Mouse (Mus musculus): Measurements from ENCODE around the gene Hdgfl3.

The Hdgfl3 gene

GRCm38 (mm10) chr7:81904094-81904493 lies 30.2 kb downstream of the Hdgfl3 start:
- no peak for DNase-seq (ENCODE audit: extremely low spot score, low spot score)

- no peak for DNase-seq (ENCODE audit: extremely low spot score, low spot score)
Observed at GRCm38 (mm10) chr7:81899361-81899760, 34.9 kb downstream of the Hdgfl3 start.

GRCm38 (mm10) chr7:81885128-81885527 lies 49.1 kb downstream of the Hdgfl3 start:
- DNase-seq (ENCODE audit: extremely low spot score, low spot score) = no peak

GRCm38 (mm10) chr7:81881600-81881999 lies 52.7 kb downstream of the Hdgfl3 start:
- no peak for DNase-seq (ENCODE audit: extremely low spot score, low spot score)

GRCm38 (mm10) chr7:81880797-81881196 lies 53.5 kb downstream of the Hdgfl3 start:
- DNase-seq (ENCODE audit: extremely low spot score, low spot score) = no peak

- no peak for DNase-seq (ENCODE audit: extremely low spot score, low spot score)
Observed at GRCm38 (mm10) chr7:81880286-81880685, 54.0 kb downstream of the Hdgfl3 start.

- DNase-seq (ENCODE audit: extremely low spot score, low spot score) = no peak
Observed at GRCm38 (mm10) chr7:81875372-81875771, 58.9 kb downstream of the Hdgfl3 start.

GRCm38 (mm10) chr7:81874636-81875035 lies 59.6 kb downstream of the Hdgfl3 start:
- no peak for DNase-seq (ENCODE audit: extremely low spot score, low spot score)

GRCm38 (mm10) chr7:81873807-81874206 lies 60.5 kb downstream of the Hdgfl3 start:
- no peak for DNase-seq (ENCODE audit: extremely low spot score, low spot score)

- DNase-seq (ENCODE audit: extremely low spot score, low spot score) = no peak
Observed at GRCm38 (mm10) chr7:81872493-81873013, 61.7 kb downstream of the Hdgfl3 start.

GRCm38 (mm10) chr7:81868158-81868557 lies 66.1 kb downstream of the Hdgfl3 start:
- DNase-seq (ENCODE audit: extremely low spot score, low spot score) = peak; percentile 75

- no peak for DNase-seq (ENCODE audit: extremely low spot score, low spot score)
Observed at GRCm38 (mm10) chr7:81867231-81867930, 66.9 kb downstream of the Hdgfl3 start.

- DNase-seq (ENCODE audit: extremely low spot score, low spot score) = no peak
Observed at GRCm38 (mm10) chr7:81865937-81866336, 68.3 kb downstream of the Hdgfl3 start.

GRCm38 (mm10) chr7:81864552-81864951 lies 69.7 kb downstream of the Hdgfl3 start:
- DNase-seq (ENCODE audit: extremely low spot score, low spot score) = no peak

GRCm38 (mm10) chr7:81862587-81863583 lies 71.4 kb downstream of the Hdgfl3 start:
- no peak for DNase-seq (ENCODE audit: extremely low spot score, low spot score)

GRCm38 (mm10) chr7:81861921-81862320 lies 72.4 kb downstream of the Hdgfl3 start:
- no peak for DNase-seq (ENCODE audit: extremely low spot score, low spot score)

GRCm38 (mm10) chr7:81861461-81861860 lies 72.8 kb downstream of the Hdgfl3 start:
- no peak for DNase-seq (ENCODE audit: extremely low spot score, low spot score)

GRCm38 (mm10) chr7:81860996-81861395 lies 73.3 kb downstream of the Hdgfl3 start:
- no peak for DNase-seq (ENCODE audit: extremely low spot score, low spot score)

GRCm38 (mm10) chr7:81860071-81860470 lies 74.2 kb downstream of the Hdgfl3 start:
- DNase-seq (ENCODE audit: extremely low spot score, low spot score) = no peak

- peak; percentile 75 for DNase-seq (ENCODE audit: extremely low spot score, low spot score)
Observed at GRCm38 (mm10) chr7:81858968-81859721, 75.1 kb downstream of the Hdgfl3 start, which contains the start of gene Tm6sf1. TSS of gene Tm6sf1 (plus strand) at chr7:81859001.

- DNase-seq (ENCODE audit: extremely low spot score, low spot score) = no peak
Observed at GRCm38 (mm10) chr7:81858236-81858635, 76.0 kb downstream of the Hdgfl3 start.

Measured in neural tube, embryonic 10.5 days (tissue).